Mouse (Mus musculus): ENCODE measurements around the gene E030025P04Rik. TPM values are rescaled to one million over a fixed set of nuclear protein-coding genes. Genes with fewer than 3 reads are reported as not detected.

E030025P04Rik gene
- polyA plus RNA-seq, 1 experiment from 2014 or later = not detected

DNA sequence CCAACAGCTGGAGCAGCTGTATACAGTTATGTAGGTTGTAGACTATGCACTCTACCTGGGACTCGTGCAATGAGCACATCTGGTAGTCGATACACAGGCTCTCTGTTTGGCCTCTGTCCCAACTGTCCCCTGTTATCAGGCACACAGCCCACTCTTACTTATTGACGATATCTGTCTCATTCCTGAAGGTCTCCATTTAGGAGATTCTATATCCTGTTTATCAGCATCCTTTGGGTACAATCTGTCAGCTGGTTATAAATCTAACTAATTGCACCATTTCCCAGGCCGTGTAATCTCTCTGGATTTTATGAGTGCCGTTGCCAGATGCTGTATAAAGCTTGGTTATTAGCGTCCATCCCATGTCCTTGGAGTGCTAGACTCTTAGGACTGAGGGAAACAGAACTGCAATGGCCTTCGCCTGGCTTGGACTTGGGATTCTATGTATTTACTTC is 747 bp upstream of the E030025P04Rik start:
- Histone ChIP-seq H3K27ac (no peak overlapping the region), H3K9me3 (replicated peaks) (no peaks in the 10 kb centered on the region), H3K27me3 (replicated peaks) (no peaks in the 10 kb centered on the region), H3K4me1 (no peaks in the 10 kb centered on the region), H3K4me2 (no peak overlapping the region), H3K4me3 (no peak overlapping the region), H3K36me3 (no peaks in the 10 kb centered on the region), H3K9ac (no peak overlapping the region)
- no peak for ATAC-seq
- WGBS (ENCODE audit: insufficient replicate concordance) = 53% methylated on average over 7 of the region's 7 CpGs

DNA sequence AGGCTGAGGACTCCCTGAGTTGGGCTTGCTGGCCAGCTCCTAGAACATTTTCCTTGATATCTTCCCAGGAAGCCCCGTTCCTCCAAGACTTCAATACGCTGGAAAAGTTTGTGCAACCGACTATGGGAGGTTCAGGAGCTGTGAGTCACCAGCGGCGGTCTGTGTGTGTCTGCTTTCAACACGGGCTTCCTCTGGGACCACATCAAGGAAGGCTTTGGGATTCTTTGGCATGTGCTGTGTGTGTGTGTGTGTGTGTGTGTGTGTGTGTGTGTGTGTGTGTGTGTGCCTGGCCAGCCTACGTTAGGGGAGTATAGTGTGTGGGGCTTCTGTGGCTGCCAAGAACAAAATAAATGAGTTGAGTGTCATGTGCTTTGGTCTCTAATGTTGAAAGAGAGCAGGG is 17.7 kb downstream of the E030025P04Rik start:
- Histone ChIP-seq H3K4me2 (no peak overlapping the region), H3K36me3 (no peaks in the 10 kb centered on the region), H3K27ac (no peak overlapping the region), H3K4me1 (no peaks in the 10 kb centered on the region), H3K27me3 (replicated peaks) (no peaks in the 10 kb centered on the region), H3K9me3 (replicated peaks) (no peaks in the 10 kb centered on the region), H3K9ac (no peak overlapping the region), H3K4me3 (no peak overlapping the region)
- WGBS (ENCODE audit: insufficient replicate concordance) = 60% methylated on average over 7 of the region's 7 CpGs
- ATAC-seq = no peak

DNA sequence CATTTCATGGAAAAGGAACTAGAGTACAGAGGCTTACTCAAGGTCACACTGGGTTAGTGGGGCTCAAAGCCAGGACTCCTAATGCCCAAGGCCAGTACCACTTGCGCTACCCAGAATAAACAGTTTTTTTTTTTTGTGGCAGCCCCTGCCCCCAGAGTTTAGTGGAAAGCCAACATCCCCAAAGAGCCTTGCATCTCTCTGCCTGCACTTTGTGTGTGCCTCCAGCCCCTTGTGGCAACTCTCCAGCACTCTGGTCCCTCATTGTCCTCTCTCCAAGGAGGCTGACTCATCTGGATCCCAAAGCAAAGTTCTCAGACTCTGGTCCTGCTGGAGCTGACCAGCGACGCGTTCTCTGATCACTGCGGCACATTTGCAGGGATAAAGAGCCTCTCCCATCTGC is 18.7 kb downstream of the E030025P04Rik start:
- no peak overlapping the region for H3K9ac ChIP-seq
- H3K27me3 ChIP-seq (replicated peaks) = no peaks in the 10 kb centered on the region
- H3K9me3 ChIP-seq (replicated peaks) = no peaks in the 10 kb centered on the region
- H3K27ac ChIP-seq = no peak overlapping the region
- no peak overlapping the region for H3K4me3 ChIP-seq
- H3K36me3 ChIP-seq = no peaks in the 10 kb centered on the region
- no peak for ATAC-seq
- no peaks in the 10 kb centered on the region for H3K4me1 ChIP-seq
- no peak overlapping the region for H3K4me2 ChIP-seq
- 71% methylated on average over 5 of the region's 5 CpGs for WGBS (ENCODE audit: insufficient replicate concordance)

DNA sequence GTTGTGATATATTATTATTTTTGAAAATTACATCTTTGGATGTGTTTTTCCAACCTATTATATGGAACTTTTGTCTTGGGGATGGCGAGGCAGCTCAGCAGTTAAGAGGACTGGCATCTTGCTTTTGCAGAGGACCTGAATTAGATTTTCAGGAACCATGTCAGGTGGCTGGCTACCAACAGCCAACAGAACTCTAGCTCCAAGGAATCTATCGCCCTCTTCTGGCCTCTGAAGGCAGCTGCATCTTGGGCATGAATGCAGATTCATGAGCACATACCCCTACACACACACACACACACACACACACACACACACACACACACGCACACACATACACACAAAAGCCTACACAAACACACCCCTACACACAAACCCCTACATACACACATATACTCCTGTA is 19.9 kb downstream of the E030025P04Rik start:
- Histone ChIP-seq H3K27me3 (replicated peaks) (no peaks in the 10 kb centered on the region), H3K4me2 (no peak overlapping the region), H3K4me3 (no peak overlapping the region), H3K9me3 (replicated peaks) (no peaks in the 10 kb centered on the region), H3K36me3 (no peaks in the 10 kb centered on the region), H3K9ac (no peak overlapping the region), H3K27ac (no peak overlapping the region), H3K4me1 (no peaks in the 10 kb centered on the region)
- ATAC-seq = no peak
- WGBS (ENCODE audit: insufficient replicate concordance) = 34% methylated on average over 3 of the region's 3 CpGs

DNA sequence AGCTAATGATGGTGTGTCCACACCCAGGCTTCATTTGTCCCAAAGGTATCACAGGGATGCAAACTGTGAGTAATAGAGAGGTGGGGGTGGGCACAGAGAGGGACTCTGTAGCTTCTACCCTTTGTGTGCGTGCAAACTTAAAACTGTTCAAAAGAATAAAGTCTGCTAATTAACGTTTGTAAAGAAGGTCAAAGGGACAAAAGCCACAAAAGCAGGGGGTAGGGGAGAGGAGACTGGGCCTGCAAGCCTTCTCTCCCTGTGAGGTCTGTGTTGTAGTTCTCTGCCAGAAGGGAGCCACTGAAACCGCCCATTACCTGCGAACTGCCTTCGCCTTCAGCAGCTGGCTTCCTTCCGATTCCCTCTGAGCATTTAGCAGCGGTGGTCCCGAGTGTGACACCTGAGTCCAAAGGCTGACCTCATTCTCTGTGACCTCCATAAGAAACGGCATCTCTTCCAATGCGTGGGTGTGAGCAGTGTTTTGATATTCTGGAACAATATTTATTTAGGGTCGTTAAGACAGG is 34.3 kb downstream of the E030025P04Rik start:
- no peak for ATAC-seq
- Histone ChIP-seq H3K4me1 (no peaks in the 10 kb centered on the region), H3K27ac (no peak overlapping the region), H3K36me3 (no peaks in the 10 kb centered on the region), H3K9ac (no peak overlapping the region), H3K4me2 (no peak overlapping the region), H3K9me3 (replicated peaks) (0 out of 2 replicates have a peak, but pooled peaks cover 4% of the 10 kb centered on the region), H3K27me3 (replicated peaks) (no peaks in the 10 kb centered on the region), H3K4me3 (no peak overlapping the region)
- WGBS (ENCODE audit: insufficient replicate concordance) = 56% methylated on average over 11 of the region's 11 CpGs

DNA sequence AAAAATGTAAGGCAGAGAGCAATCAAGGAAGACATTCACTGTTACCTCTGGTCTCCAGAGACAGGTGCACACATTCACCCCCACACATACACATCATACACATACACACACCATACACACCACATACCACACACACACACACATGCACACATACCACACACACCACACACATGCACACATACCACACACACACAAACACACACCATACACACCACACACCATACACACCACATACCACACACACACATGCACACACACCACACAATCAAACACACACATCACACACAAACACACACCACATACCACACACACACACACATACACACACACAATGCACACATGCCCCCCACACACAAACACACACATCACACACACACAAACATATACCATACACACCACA is 35.1 kb downstream of the E030025P04Rik start:
- H3K9ac ChIP-seq = no peak overlapping the region
- no peaks in the 10 kb centered on the region for H3K36me3 ChIP-seq
- H3K4me1 ChIP-seq = no peaks in the 10 kb centered on the region
- H3K27me3 ChIP-seq (replicated peaks) = no peaks in the 10 kb centered on the region
- no peak overlapping the region for H3K4me2 ChIP-seq
- 0 out of 2 replicates have a peak, but pooled peaks cover 4% of the 10 kb centered on the region for H3K9me3 ChIP-seq (replicated peaks)
- ATAC-seq = no peak
- no peak overlapping the region for H3K27ac ChIP-seq
- no peak overlapping the region for H3K4me3 ChIP-seq

DNA sequence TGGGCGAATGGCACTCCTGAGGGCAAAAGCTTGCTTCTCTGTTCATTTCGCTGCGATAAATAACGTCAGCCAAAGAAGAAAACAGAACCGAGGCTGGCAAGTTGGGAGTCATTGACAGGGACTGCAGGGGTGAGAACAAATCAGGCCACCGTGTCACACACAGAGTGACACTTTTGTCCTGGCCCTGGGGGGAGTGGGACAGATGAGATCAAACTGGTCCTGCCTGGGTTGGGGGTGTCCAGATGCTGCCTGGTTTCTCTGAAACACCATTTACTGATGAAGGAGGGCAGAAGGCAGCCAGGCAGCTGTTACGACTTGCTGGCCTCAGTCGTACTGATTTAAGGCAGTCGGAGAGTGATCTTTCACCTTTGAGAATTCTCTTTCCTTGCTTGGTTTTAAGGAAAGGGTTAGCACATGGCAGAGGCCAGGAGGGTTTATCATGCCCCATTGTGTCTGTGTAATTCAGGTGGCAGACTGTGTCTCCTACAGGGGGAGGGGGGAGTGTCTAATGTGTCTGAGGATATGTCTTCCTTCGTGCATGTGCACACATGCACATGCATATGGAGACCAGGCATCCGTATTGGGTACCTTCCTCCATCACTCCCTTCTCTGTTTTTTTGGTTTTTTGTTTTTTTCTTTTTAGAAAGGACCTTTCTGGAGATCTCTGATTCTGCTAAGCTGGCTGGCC is 36.5 kb downstream of the E030025P04Rik start:
- Histone ChIP-seq H3K4me3 (no peak overlapping the region), H3K9ac (no peak overlapping the region), H3K4me2 (no peak overlapping the region), H3K27me3 (replicated peaks) (no peaks in the 10 kb centered on the region), H3K36me3 (no peaks in the 10 kb centered on the region), H3K27ac (no peak overlapping the region), H3K4me1 (no peaks in the 10 kb centered on the region), H3K9me3 (replicated peaks) (no peaks in the 10 kb centered on the region)
- no peak for ATAC-seq
- WGBS (ENCODE audit: insufficient replicate concordance) = 51% methylated on average over 11 of the region's 11 CpGs

DNA sequence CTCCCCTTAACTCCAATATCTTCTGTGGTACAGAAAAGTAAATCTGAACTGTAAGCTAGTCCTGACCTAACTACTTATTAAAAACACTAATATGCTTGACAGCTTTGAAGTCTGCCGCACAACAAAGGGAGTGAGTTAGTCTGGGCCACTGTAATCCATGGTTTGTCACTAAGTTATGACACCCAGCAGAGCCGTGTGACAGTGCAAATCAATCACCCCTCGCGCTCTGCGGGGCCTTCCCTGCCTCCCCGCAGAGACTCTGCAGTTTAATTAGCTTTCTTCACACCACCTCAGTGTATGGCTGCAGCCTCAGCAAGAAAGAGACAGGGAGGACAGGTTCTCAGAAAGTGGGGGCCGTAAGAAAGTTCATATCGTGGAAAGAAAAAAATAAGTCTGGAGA is 37.4 kb downstream of the E030025P04Rik start:
- no peak overlapping the region for H3K4me3 ChIP-seq
- H3K9ac ChIP-seq = no peak overlapping the region
- H3K4me2 ChIP-seq = no peak overlapping the region
- no peaks in the 10 kb centered on the region for H3K36me3 ChIP-seq
- H3K27me3 ChIP-seq (replicated peaks) = no peaks in the 10 kb centered on the region
- H3K9me3 ChIP-seq (replicated peaks) = no peaks in the 10 kb centered on the region
- no peak overlapping the region for H3K27ac ChIP-seq
- 47% methylated on average over 8 of the region's 8 CpGs for WGBS (ENCODE audit: insufficient replicate concordance)
- no peak for ATAC-seq
- H3K4me1 ChIP-seq = no peaks in the 10 kb centered on the region

DNA sequence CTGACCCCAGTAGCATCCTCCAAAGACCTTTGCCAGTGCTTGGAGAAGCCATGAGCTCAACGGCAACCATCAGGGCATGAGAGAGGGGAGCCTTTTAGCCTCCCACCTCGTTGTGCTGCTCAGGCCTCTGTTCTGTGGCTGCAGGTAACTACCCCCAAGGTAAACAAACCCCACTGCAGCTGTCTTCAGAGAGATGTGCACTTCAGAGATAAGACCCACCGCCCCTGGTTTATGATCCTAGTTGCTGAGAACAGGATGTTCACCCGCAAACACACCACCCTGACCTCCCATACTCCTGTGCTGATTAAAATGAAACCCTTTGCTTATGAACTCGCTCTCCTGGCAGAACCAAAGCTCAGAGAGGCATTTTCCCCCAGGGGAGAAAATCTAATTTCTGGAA is 38.0 kb downstream of the E030025P04Rik start:
- H3K9me3 ChIP-seq (replicated peaks) = no peaks in the 10 kb centered on the region
- no peak overlapping the region for H3K27ac ChIP-seq
- no peak overlapping the region for H3K4me2 ChIP-seq
- H3K9ac ChIP-seq = no peak overlapping the region
- H3K4me1 ChIP-seq = no peaks in the 10 kb centered on the region
- no peak for ATAC-seq
- no peaks in the 10 kb centered on the region for H3K27me3 ChIP-seq (replicated peaks)
- no peaks in the 10 kb centered on the region for H3K36me3 ChIP-seq
- no peak overlapping the region for H3K4me3 ChIP-seq
- 26% methylated on average over 5 of the region's 5 CpGs for WGBS (ENCODE audit: insufficient replicate concordance)

DNA sequence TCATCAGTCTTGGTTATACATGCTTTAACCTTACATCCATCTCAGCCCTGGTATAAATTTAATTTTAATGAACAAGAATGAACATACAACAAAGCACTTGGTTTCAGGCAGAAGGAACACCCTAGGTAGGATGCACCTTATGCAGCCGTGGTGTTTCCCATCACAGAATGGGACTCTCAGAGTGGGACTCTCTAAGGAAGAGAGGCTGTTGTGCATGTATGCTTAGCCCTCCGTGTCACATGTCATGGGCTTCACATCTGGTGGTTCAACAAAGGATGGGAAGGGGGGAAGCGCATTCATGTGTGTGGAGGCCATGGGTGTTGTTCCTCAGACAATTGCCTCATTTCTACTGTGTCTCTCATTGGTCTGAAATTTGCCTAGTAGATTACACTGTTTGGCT is 40.8 kb downstream of the E030025P04Rik start:
- 72% methylated on average over 3 of the region's 3 CpGs for WGBS (ENCODE audit: insufficient replicate concordance)
- no peaks in the 10 kb centered on the region for H3K4me1 ChIP-seq
- H3K4me2 ChIP-seq = no peak overlapping the region
- no peak overlapping the region for H3K4me3 ChIP-seq
- no peak overlapping the region for H3K27ac ChIP-seq
- no peaks in the 10 kb centered on the region for H3K36me3 ChIP-seq
- H3K9ac ChIP-seq = no peak overlapping the region
- H3K27me3 ChIP-seq (replicated peaks) = no peaks in the 10 kb centered on the region
- no peaks in the 10 kb centered on the region for H3K9me3 ChIP-seq (replicated peaks)
- ATAC-seq = no peak

DNA sequence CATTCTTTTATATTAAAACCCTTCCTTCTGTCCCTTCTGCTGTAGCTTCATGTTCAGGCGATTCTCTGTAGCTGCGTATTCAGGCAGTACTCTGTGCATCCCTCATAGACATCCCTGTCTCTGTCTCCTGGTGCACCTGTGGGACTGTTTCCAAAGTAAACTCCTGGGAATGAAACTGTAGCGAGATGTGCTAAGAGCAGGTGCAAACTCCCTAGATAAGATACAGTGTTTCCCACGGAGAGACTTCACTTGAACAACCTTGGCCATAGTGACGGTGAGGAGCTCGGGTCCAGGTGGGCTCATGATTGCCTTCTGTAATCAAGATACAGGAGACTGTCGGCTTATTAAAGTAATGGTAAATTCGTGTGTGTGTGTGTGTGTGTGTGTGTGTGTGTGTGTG is 41.5 kb downstream of the E030025P04Rik start:
- ATAC-seq = no peak
- Histone ChIP-seq H3K9me3 (replicated peaks) (no peaks in the 10 kb centered on the region), H3K4me1 (no peaks in the 10 kb centered on the region), H3K27ac (no peak overlapping the region), H3K4me3 (no peak overlapping the region), H3K4me2 (no peak overlapping the region), H3K9ac (no peak overlapping the region), H3K36me3 (no peaks in the 10 kb centered on the region), H3K27me3 (replicated peaks) (no peaks in the 10 kb centered on the region)
- WGBS (ENCODE audit: insufficient replicate concordance) = 77% methylated on average over 8 of the region's 8 CpGs

DNA sequence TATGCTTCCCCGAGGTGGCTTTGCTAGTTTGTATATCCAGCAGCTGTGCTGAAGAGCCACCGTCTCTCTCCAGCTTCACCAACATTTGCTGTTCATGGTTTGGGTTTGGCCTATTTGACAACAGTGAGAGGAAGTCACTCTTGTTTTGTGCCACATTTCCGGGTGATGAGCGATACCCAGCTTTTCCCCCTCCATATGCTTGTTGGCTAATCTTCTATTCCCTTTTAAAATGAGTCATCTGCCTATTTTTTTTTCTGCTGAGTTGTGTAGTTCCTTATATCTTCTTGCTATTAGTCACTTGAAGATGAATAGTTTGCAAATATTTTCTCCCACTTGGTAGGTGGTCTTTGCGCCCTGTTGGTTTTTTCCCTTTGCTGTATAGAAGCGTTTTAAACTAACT is 43.9 kb downstream of the E030025P04Rik start:
- H3K27ac ChIP-seq = no peak overlapping the region
- H3K4me3 ChIP-seq = no peak overlapping the region
- H3K36me3 ChIP-seq = no peaks in the 10 kb centered on the region
- H3K9me3 ChIP-seq (replicated peaks) = no peaks in the 10 kb centered on the region
- H3K9ac ChIP-seq = no peak overlapping the region
- no peak for ATAC-seq
- no peak overlapping the region for H3K4me2 ChIP-seq
- no peaks in the 10 kb centered on the region for H3K27me3 ChIP-seq (replicated peaks)
- no peaks in the 10 kb centered on the region for H3K4me1 ChIP-seq
- WGBS (ENCODE audit: insufficient replicate concordance) = 66% methylated on average over 6 of the region's 6 CpGs

DNA sequence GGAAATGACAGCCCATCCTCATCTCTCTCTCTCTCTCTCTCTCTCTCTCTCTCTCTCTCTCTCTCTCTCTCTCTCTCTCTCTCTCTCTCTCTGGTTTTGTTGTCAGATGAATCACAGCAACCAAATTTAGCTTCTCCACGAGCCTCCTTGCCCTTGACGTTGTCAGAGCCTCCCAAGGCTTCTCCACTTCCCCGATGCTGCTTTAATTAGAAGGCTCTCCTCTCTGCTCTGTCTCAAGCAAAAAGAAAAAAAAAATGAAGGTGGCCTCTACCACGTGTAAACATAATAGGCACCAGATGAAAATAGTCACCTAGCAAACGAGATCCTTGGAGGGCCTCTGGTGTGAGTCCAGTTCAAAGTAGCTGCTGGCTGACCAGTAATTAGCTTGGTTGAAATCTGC is 52.3 kb downstream of the E030025P04Rik start:
- Histone ChIP-seq H3K27me3 (replicated peaks) (no peaks in the 10 kb centered on the region), H3K4me1 (no peaks in the 10 kb centered on the region; the same call in 1 of the 2 replicates), H3K9ac (no peak overlapping the region), H3K36me3 (no peaks in the 10 kb centered on the region), H3K4me2 (no peak overlapping the region), H3K9me3 (replicated peaks) (no peaks in the 10 kb centered on the region), H3K4me3 (no peak overlapping the region), H3K27ac (no peak overlapping the region)
- no peak for ATAC-seq
- WGBS (ENCODE audit: insufficient replicate concordance) = 26% methylated on average over 5 of the region's 5 CpGs

Measured in liver, embryonic 12.5 days (tissue).